Mouse (Mus musculus): ENCODE measurements around the gene Kctd3. TPM values are rescaled to one million over a fixed set of nuclear protein-coding genes. Genes with fewer than 3 reads are reported as not detected.

Kctd3 gene
- total and polyA plus RNA-seq, 3 experiments: 26.8 to 42.3 TPM; not detected in 1

- no peak for DNase-seq (ENCODE audit: low read depth, low spot score)
- no peak overlapping the region for H3K27ac ChIP-seq (ENCODE audit: control insufficient read depth, low read depth, low read length)
- TF ChIP-seq CHD2 (IDR thresholded peaks at IDR 0.05; ENCODE audit: low read length) (no peak), CHD1 (IDR thresholded peaks at IDR 0.05; ENCODE audit: low read depth, low read length) (no peak), TCF12 (IDR thresholded peaks at IDR 0.05; ENCODE audit: low read depth, low read length) (no peak), POLR2AphosphoS2 (IDR thresholded peaks at IDR 0.05; ENCODE audit: low read length) (no peak), USF1 (IDR thresholded peaks at IDR 0.05; ENCODE audit: low read depth, low read length) (no peak), NELFE (IDR thresholded peaks at IDR 0.05; ENCODE audit: low read depth, low read length) (no peak), MXI1 (IDR thresholded peaks at IDR 0.05; ENCODE audit: low read depth, low read length) (no peak), GATA1 (IDR thresholded peaks at IDR 0.05; ENCODE audit: low read depth, low read length) (no peak), MEF2A (IDR thresholded peaks at IDR 0.05; ENCODE audit: extremely low read depth, insufficient replicate concordance, low read depth, low read length, poor library complexity, severe bottlenecking) (no peak)
- no peaks in the 10 kb centered on the region for H3K9me3 ChIP-seq (replicated peaks; ENCODE audit: insufficient read depth, low read length)
- peaks cover 0 to 8% of the 10 kb centered on the region in 2 experiments; a peak in 2 of 4 replicates for H3K36me3 ChIP-seq (ENCODE audit: control insufficient read depth in 1 of 2, insufficient read depth in 2 of 2, low read length in 2 of 2)
- H3K79me2 ChIP-seq (ENCODE audit: control insufficient read depth, insufficient read depth, low read length, poor library complexity): no peaks in the 10 kb centered on the region; the same call in none of the 2 replicates
- H3K4me3 ChIP-seq (ENCODE audit: control insufficient read depth in 1 of 2, insufficient read depth in 1 of 2, low read depth in 2 of 2, low read length in 2 of 2): no peak overlapping the region
- no peaks in the 10 kb centered on the region for H3K27me3 ChIP-seq (ENCODE audit: control insufficient read depth in 1 of 2, insufficient read depth in 2 of 2, low read length in 2 of 2)
- H3K4me1 ChIP-seq (ENCODE audit: control insufficient read depth in 1 of 2, insufficient read depth in 2 of 2, low read length in 2 of 2): no peaks in the 10 kb centered on the region
- H3K9ac ChIP-seq (ENCODE audit: control insufficient read depth, low read depth, low read length, poor library complexity, severe bottlenecking): no peak overlapping the region
These were observed 7.7 kb downstream of the Kctd3 start for GRCm38 (mm10) chr1:188999981-189000380.

GRCm38 (mm10) chr1:188997921-188998320, 9.7 kb downstream of the Kctd3 start:
- Histone ChIP-seq H3K9me3 (replicated peaks; ENCODE audit: insufficient read depth, low read length) (no peaks in the 10 kb centered on the region), H3K4me3 (ENCODE audit: control insufficient read depth in 1 of 2, insufficient read depth in 1 of 2, low read depth in 2 of 2, low read length in 2 of 2) (no peak overlapping the region), H3K4me1 (ENCODE audit: control insufficient read depth in 1 of 2, insufficient read depth in 2 of 2, low read length in 2 of 2) (no peaks in the 10 kb centered on the region), H3K9ac (ENCODE audit: control insufficient read depth, low read depth, low read length, poor library complexity, severe bottlenecking) (no peak overlapping the region), H3K36me3 (ENCODE audit: control insufficient read depth in 1 of 2, insufficient read depth in 2 of 2, low read length in 2 of 2) (peaks cover 0 to 8% of the 10 kb centered on the region in 2 experiments; a peak in 2 of 4 replicates), H3K27me3 (ENCODE audit: control insufficient read depth in 1 of 2, insufficient read depth in 2 of 2, low read length in 2 of 2) (no peaks in the 10 kb centered on the region), H3K79me2 (ENCODE audit: control insufficient read depth, insufficient read depth, low read length, poor library complexity) (no peaks in the 10 kb centered on the region), H3K27ac (ENCODE audit: control insufficient read depth, low read depth, low read length) (no peak overlapping the region)
- TF ChIP-seq MXI1 (IDR thresholded peaks at IDR 0.05; ENCODE audit: low read depth, low read length) (no peak), CTCF (IDR thresholded peaks at IDR 0.05 in 2 of 3, conservative IDR thresholded peaks at IDR 0.05 in 1 of 3; ENCODE audit: control insufficient read depth in 1 of 3, insufficient read depth in 1 of 3, low read depth in 2 of 3, low read length in 3 of 3, poor library complexity in 1 of 3, severe bottlenecking in 1 of 3) (no peak), TCF12 (IDR thresholded peaks at IDR 0.05; ENCODE audit: low read depth, low read length) (no peak), POLR2A (IDR thresholded peaks at IDR 0.05; ENCODE audit: control insufficient read depth in 1 of 2, insufficient read depth in 1 of 2, low read depth in 1 of 2, low read length in 2 of 2, poor library complexity in 1 of 2) (no peak), MEF2A (IDR thresholded peaks at IDR 0.05; ENCODE audit: extremely low read depth, insufficient replicate concordance, low read depth, low read length, poor library complexity, severe bottlenecking) (no peak), GABPA (IDR thresholded peaks at IDR 0.05; ENCODE audit: low read depth, low read length) (no peak), SIN3A (IDR thresholded peaks at IDR 0.05; ENCODE audit: low read length) (no peak), EP300 (IDR thresholded peaks at IDR 0.05; ENCODE audit: low read depth in 1 of 2, low read length in 2 of 2) (no peak), SMC3 (IDR thresholded peaks at IDR 0.05; ENCODE audit: low read depth, low read length) (no peak), RAD21 (IDR thresholded peaks at IDR 0.05; ENCODE audit: low read depth, low read length) (no peak), GATA1 (IDR thresholded peaks at IDR 0.05; ENCODE audit: low read depth, low read length) (no peak), BHLHE40 (IDR thresholded peaks at IDR 0.05; ENCODE audit: borderline replicate concordance, low read depth, low read length) (no peak), POLR2AphosphoS2 (IDR thresholded peaks at IDR 0.05; ENCODE audit: low read length) (no peak), USF1 (IDR thresholded peaks at IDR 0.05; ENCODE audit: low read depth, low read length) (no peak), MAFK (IDR thresholded peaks at IDR 0.05; ENCODE audit: borderline replicate concordance, low read depth, low read length) (no peak)
- no peak for DNase-seq (ENCODE audit: low read depth, low spot score)

All from MEL (cell line).